Mouse (Mus musculus): ENCODE measurements around the gene Relb. TPM values are rescaled to one million over a fixed set of nuclear protein-coding genes. Genes with fewer than 3 reads are reported as not detected.
A peak's percentile ranks its signal among the peaks of the same experiment; 100 is the strongest.

Relb gene
- polyA plus RNA-seq, 1 experiment from 2014 or later = 10.5 TPM

DNA sequence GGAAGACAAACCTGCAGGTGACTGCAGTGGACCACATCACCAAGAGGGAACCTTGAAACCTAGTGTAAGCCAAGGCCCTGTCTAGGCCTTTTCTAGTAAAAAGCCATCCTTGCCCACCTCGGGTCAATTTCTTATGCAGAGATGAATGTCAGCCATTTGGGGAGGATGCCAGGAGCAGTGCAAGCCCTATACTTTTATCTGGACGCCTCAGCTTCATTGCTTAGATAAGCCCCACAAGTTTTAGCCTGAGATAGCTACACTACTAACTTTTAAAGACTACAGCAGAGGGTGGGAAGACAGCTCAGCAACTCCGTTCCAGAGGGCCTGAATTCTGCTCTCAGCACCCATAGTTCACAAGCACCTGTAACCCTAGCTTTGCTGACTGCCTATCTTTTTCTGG lies 65.4 kb downstream of the Relb start:
- H3K9ac ChIP-seq (ENCODE audit: low read depth, low read length) = no peak overlapping the region
- no peak overlapping the region for H3K4me3 ChIP-seq (ENCODE audit: low read depth, low read length)
- H3K4me1 ChIP-seq (replicated peaks; ENCODE audit: control insufficient read depth, insufficient read depth, low read length) = peaks cover 10% of the 10 kb centered on the region; the same call in 1 of the 2 replicates
- H3K27ac ChIP-seq (ENCODE audit: low read depth, low read length) = no peak overlapping the region
- no peak for ATAC-seq
- no peak overlapping the region for H3K4me2 ChIP-seq (replicated peaks; ENCODE audit: low read depth)
- no peak for TF ChIP-seq CTCF (IDR thresholded peaks at IDR 0.05; ENCODE audit: low read depth)
- no peaks in the 10 kb centered on the region for H3K9me3 ChIP-seq (ENCODE audit: control insufficient read depth)
- H3K27me3 ChIP-seq (replicated peaks; ENCODE audit: control insufficient read depth, insufficient read depth, low read length) = no peaks in the 10 kb centered on the region
- WGBS = 81% methylated on average over 3 of the region's 3 CpGs
- peaks cover 20% of the 10 kb centered on the region for H3K36me3 ChIP-seq (ENCODE audit: control insufficient read depth, insufficient read depth)

DNA sequence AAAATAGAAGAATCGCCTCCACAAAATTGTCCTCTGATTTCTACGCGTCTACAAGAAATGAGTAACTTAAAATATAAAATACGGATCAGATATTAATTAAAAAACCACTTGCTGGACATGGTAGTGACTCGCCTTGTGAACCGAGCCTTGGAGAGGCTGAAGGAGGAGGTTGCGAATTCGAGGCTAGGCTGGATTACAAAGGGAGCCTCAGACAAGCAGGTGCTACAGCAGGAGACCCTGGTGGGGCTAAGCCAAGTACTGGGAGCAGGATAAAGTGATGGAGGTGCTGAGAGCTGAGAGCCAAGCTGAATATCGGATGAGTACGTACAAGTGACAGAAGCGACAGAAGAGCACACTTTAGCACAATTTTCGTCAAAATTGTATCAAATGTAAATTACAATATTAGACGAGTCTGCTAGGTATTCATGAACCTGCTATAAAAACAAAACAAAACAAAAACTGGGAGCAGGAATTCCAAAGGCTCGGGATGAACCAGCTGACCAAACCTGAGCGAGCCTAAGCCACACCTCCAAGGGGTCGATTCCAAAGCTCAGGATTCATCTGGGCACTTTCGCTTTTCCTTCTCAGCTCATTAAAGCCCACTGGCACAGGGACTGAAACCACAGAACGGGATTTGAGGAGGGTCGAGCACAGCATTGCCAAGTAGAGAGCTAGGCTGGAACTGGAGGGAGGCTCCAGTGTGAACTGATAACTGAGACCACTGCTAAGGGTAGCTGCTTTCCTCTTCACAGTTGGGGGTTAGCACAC lies 66.4 kb downstream of the Relb start, which contains the start of gene Ppp1r37:
TSS of gene Ppp1r37 (minus strand) at position 434 of the 768 bp plus-strand sequence.
- Histone ChIP-seq H3K36me3 (ENCODE audit: control insufficient read depth, insufficient read depth) (peaks cover 20% of the 10 kb centered on the region), H3K4me1 (replicated peaks; ENCODE audit: control insufficient read depth, insufficient read depth, low read length) (peaks cover 12% of the 10 kb centered on the region; the same call in 1 of the 2 replicates), H3K4me3 (ENCODE audit: low read depth, low read length) (peak within 1 kb of the TSS; percentile 90), H3K27me3 (replicated peaks; ENCODE audit: control insufficient read depth, insufficient read depth, low read length) (no peaks in the 10 kb centered on the region), H3K27ac (ENCODE audit: low read depth, low read length) (peak within 1 kb of the TSS; percentile 88), H3K9ac (ENCODE audit: low read depth, low read length) (peak within 1 kb of the TSS; percentile 75), H3K4me2 (replicated peaks; ENCODE audit: low read depth) (peak within 1 kb of the TSS; percentile 96), H3K9me3 (ENCODE audit: control insufficient read depth) (no peaks in the 10 kb centered on the region)
- WGBS = 2% methylated on average over 19 of the region's 19 CpGs
- no peak for TF ChIP-seq CTCF (IDR thresholded peaks at IDR 0.05; ENCODE audit: low read depth)
- no peak for ATAC-seq

DNA sequence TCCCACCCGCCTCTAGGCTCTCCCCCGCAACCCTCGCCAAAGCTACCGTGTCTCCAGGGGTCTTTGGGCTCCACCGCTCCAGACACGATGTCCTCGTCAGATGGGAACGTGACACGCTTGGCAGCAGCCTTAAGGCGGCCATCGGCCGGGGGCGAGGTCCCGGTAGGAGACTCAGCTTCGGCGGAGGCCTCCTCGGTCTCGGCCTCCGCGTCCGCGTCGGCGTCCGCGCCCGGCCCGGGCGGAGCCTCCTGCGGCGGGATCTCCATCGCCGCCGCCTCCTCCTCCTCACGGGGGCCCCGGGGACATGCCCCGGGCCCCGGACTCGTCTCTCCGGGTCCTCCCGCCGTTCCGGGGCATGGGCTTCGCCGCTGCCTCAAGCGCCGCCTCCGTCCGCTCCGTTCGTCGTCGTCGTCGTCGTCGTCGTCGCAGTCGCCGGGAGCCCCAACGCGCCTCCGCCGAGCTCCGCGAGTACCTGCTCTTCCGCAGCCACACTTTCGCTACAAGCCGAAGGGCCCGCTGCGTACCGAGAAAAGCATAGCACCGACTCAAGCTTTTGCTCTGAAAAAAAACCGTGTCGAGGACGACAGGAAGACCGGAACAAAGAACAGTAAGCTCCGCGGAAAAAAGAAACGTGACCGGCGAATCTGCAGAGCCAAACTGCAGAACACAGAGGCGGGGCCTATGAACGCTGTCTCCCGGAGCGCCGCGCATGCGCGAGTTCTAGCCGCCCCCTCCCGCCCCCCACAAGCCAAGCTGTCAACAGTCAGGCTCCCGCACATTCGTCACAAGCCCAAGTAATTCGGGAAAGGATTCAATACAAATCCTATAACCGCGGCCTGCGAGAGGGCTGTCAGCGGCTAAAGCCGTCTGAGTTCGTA lies 67.2 kb downstream of the Relb start:
- Histone ChIP-seq H3K9me3 (ENCODE audit: control insufficient read depth) (no peaks in the 10 kb centered on the region), H3K4me2 (replicated peaks; ENCODE audit: low read depth) (peak overlapping the region; percentile 96), H3K36me3 (ENCODE audit: control insufficient read depth, insufficient read depth) (peaks cover 16% of the 10 kb centered on the region), H3K4me3 (ENCODE audit: low read depth, low read length) (peak overlapping the region; percentile 90), H3K9ac (ENCODE audit: low read depth, low read length) (peak overlapping the region; percentile 75), H3K27me3 (replicated peaks; ENCODE audit: control insufficient read depth, insufficient read depth, low read length) (no peaks in the 10 kb centered on the region), H3K4me1 (replicated peaks; ENCODE audit: control insufficient read depth, insufficient read depth, low read length) (peaks cover 12% of the 10 kb centered on the region; the same call in 1 of the 2 replicates), H3K27ac (ENCODE audit: low read depth, low read length) (peak overlapping the region; percentile 88)
- WGBS = under 1% methylated on average over 102 of the region's 102 CpGs
- TF ChIP-seq CTCF (IDR thresholded peaks at IDR 0.05; ENCODE audit: low read depth) = no peak
- ATAC-seq = peak; percentile 87

DNA sequence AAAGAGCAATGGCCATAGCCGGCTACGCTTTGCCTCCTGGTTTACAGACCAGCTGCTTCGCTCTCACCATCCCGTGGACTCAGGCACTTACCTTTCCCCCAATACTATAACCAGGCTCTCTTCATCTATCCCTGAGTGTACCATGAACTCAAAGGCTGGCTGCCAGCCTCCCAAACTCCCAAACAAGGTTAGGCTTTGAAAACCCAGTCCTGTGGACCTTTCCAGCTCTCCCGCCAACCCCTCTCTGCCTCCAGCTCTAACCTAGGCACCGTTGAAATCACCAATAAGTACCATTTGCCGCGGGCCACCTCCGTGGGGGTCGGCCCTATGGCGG lies 67.8 kb downstream of the Relb start:
- Histone ChIP-seq H3K36me3 (ENCODE audit: control insufficient read depth, insufficient read depth) (peaks cover 16% of the 10 kb centered on the region), H3K27me3 (replicated peaks; ENCODE audit: control insufficient read depth, insufficient read depth, low read length) (no peaks in the 10 kb centered on the region), H3K4me1 (replicated peaks; ENCODE audit: control insufficient read depth, insufficient read depth, low read length) (peaks cover 12% of the 10 kb centered on the region; the same call in 1 of the 2 replicates), H3K9me3 (ENCODE audit: control insufficient read depth) (no peaks in the 10 kb centered on the region), H3K4me3 (ENCODE audit: low read depth, low read length) (peak overlapping the region; percentile 90), H3K9ac (ENCODE audit: low read depth, low read length) (peak overlapping the region; percentile 75), H3K27ac (ENCODE audit: low read depth, low read length) (peak overlapping the region; percentile 88), H3K4me2 (replicated peaks; ENCODE audit: low read depth) (peak overlapping the region; percentile 96)
- ATAC-seq = no peak
- 2% methylated on average over 11 of the region's 11 CpGs for WGBS
- TF ChIP-seq CTCF (IDR thresholded peaks at IDR 0.05; ENCODE audit: low read depth) = no peak

DNA sequence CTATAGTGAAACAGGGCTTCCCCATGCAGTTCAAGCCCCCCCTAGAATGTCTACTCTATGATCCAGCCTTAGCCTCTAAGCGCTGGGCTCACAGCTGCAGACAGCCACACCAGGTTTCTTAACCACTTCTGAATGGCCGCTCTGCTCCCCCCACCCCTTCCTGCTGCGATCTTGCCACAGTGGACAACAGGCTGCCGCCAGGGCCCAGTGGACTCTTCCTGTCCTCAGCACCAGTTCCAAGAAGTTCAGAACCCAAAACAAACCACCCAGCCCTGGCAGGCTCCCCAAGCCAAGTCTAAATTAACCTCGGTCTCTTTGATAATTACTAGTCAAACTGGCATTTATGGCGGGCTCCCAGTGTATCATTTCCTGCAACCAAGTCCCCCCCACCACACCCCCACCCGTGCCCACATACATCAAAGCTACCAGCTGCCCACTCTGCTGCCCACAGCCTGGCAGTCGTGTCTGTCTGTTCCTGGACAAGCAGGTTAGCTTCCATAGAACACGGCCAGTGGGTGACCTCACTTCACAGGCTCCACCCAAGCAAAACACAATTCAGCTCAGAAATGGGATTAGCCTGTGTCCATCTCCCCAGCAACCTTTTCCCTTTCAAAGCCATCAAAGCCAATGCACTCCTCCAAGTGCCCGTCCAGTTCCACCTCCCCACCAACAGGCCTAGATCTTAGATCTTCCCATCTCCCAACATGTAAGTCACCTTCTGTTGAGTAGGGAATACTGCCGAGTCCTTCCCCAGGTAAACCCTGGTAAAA lies 68.6 kb downstream of the Relb start:
- H3K4me2 ChIP-seq (replicated peaks; ENCODE audit: low read depth) = peak overlapping the region; percentile 96
- H3K36me3 ChIP-seq (ENCODE audit: control insufficient read depth, insufficient read depth) = peaks cover 17% of the 10 kb centered on the region
- H3K4me3 ChIP-seq (ENCODE audit: low read depth, low read length) = peak overlapping the region; percentile 90
- H3K9me3 ChIP-seq (ENCODE audit: control insufficient read depth) = no peaks in the 10 kb centered on the region
- no peak for TF ChIP-seq CTCF (IDR thresholded peaks at IDR 0.05; ENCODE audit: low read depth)
- no peak for ATAC-seq
- H3K27me3 ChIP-seq (replicated peaks; ENCODE audit: control insufficient read depth, insufficient read depth, low read length) = no peaks in the 10 kb centered on the region
- WGBS = 9% methylated on average over 11 of the region's 11 CpGs
- H3K9ac ChIP-seq (ENCODE audit: low read depth, low read length) = peak overlapping the region; percentile 75
- H3K27ac ChIP-seq (ENCODE audit: low read depth, low read length) = peak overlapping the region; percentile 88
- H3K4me1 ChIP-seq (replicated peaks; ENCODE audit: control insufficient read depth, insufficient read depth, low read length) = peaks cover 12% of the 10 kb centered on the region; the same call in 1 of the 2 replicates
